Mouse (Mus musculus) ES-Bruce4 (cell line): ENCODE data around the gene Cacng6. TPM values are rescaled to one million over a fixed set of nuclear protein-coding genes. Genes with fewer than 3 reads are reported as not detected.

Experiments used
- H3K27ac ChIP-seq: 2 replicates; pipeline ENCODE4 v1.5.1; 2012; ENCODE audit warnings: low read length, inconsistent platforms; ENCODE audit not compliant: insufficient read depth
- H3K27me3 ChIP-seq: 2 replicates; pipeline ENCODE4 v1.6.1; 2012; ENCODE audit warnings: mild to moderate bottlenecking, low read length, inconsistent platforms; ENCODE audit not compliant: control insufficient read depth, poor library complexity, insufficient read depth, severe bottlenecking
- H3K36me3 ChIP-seq: 2 replicates; pipeline ENCODE4 v1.6.1; 2012; ENCODE audit warnings: inconsistent platforms, mild to moderate bottlenecking, low read length, moderate library complexity; ENCODE audit not compliant: control insufficient read depth, poor library complexity, insufficient read depth, severe bottlenecking
- H3K4me1 ChIP-seq: one replicate; pipeline ENCODE4 v1.8.1; 2011; ENCODE audit warnings: low read length; ENCODE audit not compliant: control insufficient read depth, insufficient read depth
- H3K4me3 ChIP-seq: 2 replicates; pipeline ENCODE4 v1.5.1; 2011; ENCODE audit warnings: low read depth, mild to moderate bottlenecking, low read length
- H3K9ac ChIP-seq: 2 replicates; pipeline ENCODE4 v1.6.1; 2012; ENCODE audit warnings: low read depth, mild to moderate bottlenecking, inconsistent platforms; ENCODE audit not compliant: poor library complexity, severe bottlenecking
- H3K9me3 ChIP-seq: replicated peaks from 2 replicates; pipeline ENCODE4 v1.6.1; 2012; ENCODE audit warnings: mild to moderate bottlenecking, low read length, inconsistent platforms; ENCODE audit not compliant: control insufficient read depth, poor library complexity, insufficient read depth, severe bottlenecking
- CTCF ChIP-seq: IDR thresholded peaks from one replicate; pipeline ENCODE4 v1.8.1; 2011; ENCODE audit warnings: low read depth, low read length
- EP300 ChIP-seq: IDR thresholded peaks from 2 replicates; pipeline ENCODE4 v1.6.1; 2011; ENCODE audit warnings: low read depth, low read length; ENCODE audit not compliant: insufficient read depth
- POLR2A ChIP-seq: IDR thresholded peaks from one replicate; pipeline ENCODE4 v1.8.1; 2011; ENCODE audit warnings: low read length; ENCODE audit not compliant: insufficient read depth
- polyA plus RNA-seq: library from polyadenylated mRNA; stranded (reverse); fragments of >200 nt; gene quantifications from 2 replicates; pipeline ENCODE4 v1.2.4, GENCODE M21; 2011; ENCODE audit warnings: low read depth; ENCODE audit not compliant: missing spikeins, insufficient read depth, insufficient read length

Cacng6 gene
- polyA plus RNA-seq, result 16.6 and 17.6 TPM in 2 replicates

DNA sequence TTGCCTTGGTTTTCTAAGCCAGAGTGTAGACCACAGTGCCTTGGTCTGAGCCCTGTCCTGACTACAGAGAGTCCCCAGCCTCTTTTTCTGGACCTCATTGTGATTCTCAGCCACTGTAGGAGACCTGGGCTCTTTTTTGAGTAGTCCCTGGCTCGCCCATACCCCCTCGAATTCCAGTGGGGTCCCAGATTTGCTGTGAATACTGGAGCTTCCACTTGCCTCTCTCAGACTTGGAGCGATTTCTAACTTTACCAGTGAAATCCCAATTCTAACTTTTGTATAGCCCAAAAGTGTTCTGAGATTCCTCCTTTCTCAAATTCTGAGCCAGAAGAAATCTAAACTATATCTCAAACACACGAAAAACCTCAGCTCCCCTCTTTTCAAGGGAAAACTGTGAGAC lies at the start of gene Cacng6:
TSS of gene Cacng6 (plus strand) at position 301 of the 400 bp plus-strand sequence.
- no peaks in the 10 kb centered on the region for H3K36me3 ChIP-seq
- H3K4me1 ChIP-seq, result no peaks in the 10 kb centered on the region
- H3K27me3 ChIP-seq, result no peaks in the 10 kb centered on the region
- TF ChIP-seq POLR2A, result no peak
- no peak for TF ChIP-seq CTCF
- TF ChIP-seq EP300, result no peak
- H3K9ac ChIP-seq, result peak within 1 kb of the TSS; percentile 89
- H3K27ac ChIP-seq, result peak within 1 kb of the TSS; percentile 45; the same call in 1 of the 2 replicates
- no peaks in the 10 kb centered on the region for H3K9me3 ChIP-seq
- H3K4me3 ChIP-seq, result peak within 1 kb of the TSS; percentile 71

DNA sequence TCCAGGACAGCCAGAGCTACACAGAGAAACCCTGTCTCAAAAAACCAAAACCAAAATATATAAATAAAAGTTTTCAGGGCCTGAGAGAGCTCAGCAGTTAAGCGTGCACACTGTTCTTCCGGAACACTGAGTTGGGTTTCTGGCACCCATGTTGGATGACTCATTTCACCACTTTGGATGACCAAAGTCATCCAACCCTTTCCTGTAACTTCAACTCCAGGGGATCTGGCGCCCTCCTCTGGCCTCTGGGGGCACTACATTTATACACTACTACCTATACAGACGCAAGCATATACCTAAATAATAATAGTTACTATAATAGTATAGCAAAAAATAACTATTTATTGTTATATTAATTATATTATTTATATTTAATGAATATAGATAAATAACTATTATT lies 47.2 kb upstream of the Cacng6 start:
- H3K4me3 ChIP-seq, result no peak overlapping the region
- no peak overlapping the region for H3K9ac ChIP-seq
- H3K27me3 ChIP-seq, result no peaks in the 10 kb centered on the region
- TF ChIP-seq CTCF, result peak; percentile 81
- no peak for TF ChIP-seq EP300
- no peak for TF ChIP-seq POLR2A
- no peaks in the 10 kb centered on the region for H3K9me3 ChIP-seq
- no peak overlapping the region for H3K27ac ChIP-seq
- no peaks in the 10 kb centered on the region for H3K36me3 ChIP-seq
- H3K4me1 ChIP-seq, result peaks cover 2% of the 10 kb centered on the region

DNA sequence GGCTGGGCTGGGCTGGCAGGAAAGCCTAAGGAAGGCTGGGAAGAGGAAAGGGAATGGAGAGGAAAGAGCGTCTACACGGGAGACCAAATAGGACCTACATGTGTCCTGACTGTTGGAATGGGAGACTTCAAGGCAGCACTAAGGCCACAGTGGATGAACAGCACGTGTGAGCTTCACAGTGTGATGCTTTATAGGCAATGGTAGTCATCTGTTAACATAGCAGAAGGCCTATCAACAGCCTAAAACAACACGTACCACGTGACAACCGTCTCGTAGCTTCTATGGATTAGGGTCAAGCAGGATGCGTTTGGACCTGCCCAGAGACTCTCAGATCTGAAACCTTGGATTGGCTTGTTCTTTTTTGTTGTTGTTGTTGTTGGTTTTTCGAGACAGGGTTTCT lies 41.9 kb upstream of the Cacng6 start:
- no peak overlapping the region for H3K4me3 ChIP-seq
- H3K27me3 ChIP-seq, result no peaks in the 10 kb centered on the region
- H3K36me3 ChIP-seq, result no peaks in the 10 kb centered on the region
- no peaks in the 10 kb centered on the region for H3K9me3 ChIP-seq
- H3K27ac ChIP-seq, result no peak overlapping the region
- no peak for TF ChIP-seq POLR2A
- TF ChIP-seq CTCF, result no peak
- no peak for TF ChIP-seq EP300
- H3K9ac ChIP-seq, result no peak overlapping the region
- no peaks in the 10 kb centered on the region for H3K4me1 ChIP-seq

GRCm38 (mm10) chr7:3384807-3385319 lies 39.1 kb upstream of the Cacng6 start:
- Histone ChIP-seq H3K27ac (no peak overlapping the region), H3K9ac (no peak overlapping the region), H3K4me1 (no peaks in the 10 kb centered on the region), H3K27me3 (no peaks in the 10 kb centered on the region), H3K36me3 (no peaks in the 10 kb centered on the region), H3K4me3 (no peak overlapping the region), H3K9me3 (no peaks in the 10 kb centered on the region)
- no peak for TF ChIP-seq POLR2A
- no peak for TF ChIP-seq EP300
- no peak for TF ChIP-seq CTCF

DNA sequence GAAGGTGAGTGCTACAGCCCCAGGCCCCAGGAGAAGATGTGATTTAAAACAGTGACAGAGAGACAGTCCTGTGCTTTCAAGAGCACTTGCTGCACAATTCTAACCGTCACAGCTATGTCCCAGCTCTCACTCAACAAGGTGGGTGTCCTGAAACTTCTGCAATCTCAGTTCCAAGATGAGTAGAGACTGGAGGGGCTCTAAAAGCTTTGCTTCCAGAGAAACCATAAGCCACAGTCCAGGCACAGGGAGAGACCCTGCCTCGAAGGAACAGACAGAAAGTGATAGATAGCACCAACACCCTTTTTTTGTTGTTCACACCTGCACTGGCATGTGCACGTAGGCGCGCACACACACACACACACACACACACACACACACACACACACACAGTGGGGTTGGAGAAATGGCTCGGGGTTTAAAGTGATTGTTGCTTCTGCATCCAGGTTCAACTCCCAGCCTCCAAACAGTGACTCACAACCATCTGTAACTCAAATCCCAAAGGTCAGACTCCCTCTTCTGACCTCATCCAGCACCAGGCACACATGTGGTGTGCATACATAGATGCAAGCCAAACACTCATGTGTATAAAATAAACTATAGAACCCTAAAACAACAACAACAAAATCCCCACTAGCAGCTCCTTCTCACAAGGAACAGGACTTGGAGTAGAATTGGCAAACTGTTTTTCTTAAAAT lies 37.8 kb upstream of the Cacng6 start:
- Histone ChIP-seq H3K9me3 (no peaks in the 10 kb centered on the region), H3K4me3 (no peak overlapping the region), H3K36me3 (no peaks in the 10 kb centered on the region), H3K27me3 (no peaks in the 10 kb centered on the region), H3K4me1 (no peaks in the 10 kb centered on the region), H3K9ac (no peak overlapping the region), H3K27ac (no peak overlapping the region)
- no peak for TF ChIP-seq POLR2A
- TF ChIP-seq EP300, result no peak
- no peak for TF ChIP-seq CTCF

DNA sequence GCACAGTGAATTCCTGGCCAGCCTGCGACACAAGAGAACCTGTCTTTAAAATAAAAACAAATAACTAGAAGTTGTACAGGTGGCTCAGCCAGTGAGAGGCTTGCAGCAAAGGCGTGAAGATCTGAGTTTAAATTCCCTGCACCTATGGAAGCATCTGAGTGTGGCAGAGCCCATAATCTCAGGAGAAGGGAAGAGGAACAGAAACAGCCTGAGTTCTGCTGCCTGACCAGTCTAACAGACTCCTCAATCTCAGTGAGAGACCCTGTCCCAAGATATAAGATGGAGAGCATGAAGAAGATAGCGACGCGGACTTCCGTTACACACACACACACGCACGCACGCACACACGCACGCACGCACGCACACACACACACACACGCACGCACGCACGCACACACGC lies 36.2 kb upstream of the Cacng6 start:
- no peak for TF ChIP-seq POLR2A
- TF ChIP-seq EP300, result no peak
- no peak for TF ChIP-seq CTCF
- Histone ChIP-seq H3K9me3 (no peaks in the 10 kb centered on the region), H3K36me3 (no peaks in the 10 kb centered on the region), H3K27ac (no peak overlapping the region), H3K4me1 (peaks cover 2% of the 10 kb centered on the region), H3K9ac (no peak overlapping the region), H3K4me3 (peak overlapping the region; percentile 36), H3K27me3 (no peaks in the 10 kb centered on the region)
